Mouse (Mus musculus) limb, embryonic 15.5 days (tissue): ENCODE data around the gene Prrc2b. TPM values are rescaled to one million over a fixed set of nuclear protein-coding genes. Genes with fewer than 3 reads are reported as not detected.

Experiments used
- ATAC-seq: fragments of 200-750 bp; cut with Nextera tagmentation; 2 replicates; pipeline ENCODE4 v1.8.0; 2017; ENCODE audit warnings: low read depth, moderate TSS enrichment; ENCODE audit not compliant: insufficient number of reproducible peaks, low FRiP score, low TSS enrichment
- H3K27ac ChIP-seq: fragments of 300-500 bp; sonication (generic); 2 replicates; pipeline ENCODE4 v1.5.1; 2015; ENCODE audit warnings: moderate library complexity, mild to moderate bottlenecking, inconsistent platforms
- H3K27me3 ChIP-seq: fragments of 300-500 bp; sonication (generic); 2 replicates; pipeline ENCODE4 v1.6.1; 2015; ENCODE audit warnings: inconsistent platforms
- H3K36me3 ChIP-seq: fragments of 300-500 bp; sonication (generic); 2 replicates; pipeline ENCODE4 v1.6.1; 2015; ENCODE audit warnings: inconsistent platforms
- H3K4me1 ChIP-seq: fragments of 300-500 bp; sonication (generic); 2 replicates; pipeline ENCODE4 v1.6.1; 2015; ENCODE audit warnings: inconsistent platforms
- H3K4me2 ChIP-seq: fragments of 300-500 bp; sonication (generic); 2 replicates; pipeline ENCODE4 v1.6.1; 2015; ENCODE audit warnings: mild to moderate bottlenecking, inconsistent platforms
- H3K4me3 ChIP-seq: fragments of 300-500 bp; sonication (generic); 2 replicates; pipeline ENCODE4 v1.5.1; 2015; ENCODE audit warnings: mild to moderate bottlenecking, inconsistent platforms
- H3K9ac ChIP-seq: fragments of 300-500 bp; sonication (generic); 2 replicates; pipeline ENCODE4 v1.6.1; 2015; ENCODE audit warnings: inconsistent platforms
- H3K9me3 ChIP-seq: fragments of 300-500 bp; sonication (generic); 2 replicates; pipeline ENCODE4 v1.6.1; 2016; ENCODE audit warnings: inconsistent platforms
- WGBS: fragments of 180-500 bp; shearing (Covaris S2); methylation state at CpG from one replicate; pipeline ENCODE4 v1.1.7; 2015; 5-methylcytosine and 5-hydroxymethylcytosine counted together
- polyA plus RNA-seq: library from polyadenylated mRNA; unstranded; fragments of >200 nt; fragmentation: Nextera tagmentation; extraction: Ambion mirVana; gene quantifications from 2 replicates; pipeline ENCODE4 v1.2.1, GENCODE M21; 2015

Prrc2b gene
- polyA plus RNA-seq, 1 experiment from 2014 or later = 44.8 TPM

DNA sequence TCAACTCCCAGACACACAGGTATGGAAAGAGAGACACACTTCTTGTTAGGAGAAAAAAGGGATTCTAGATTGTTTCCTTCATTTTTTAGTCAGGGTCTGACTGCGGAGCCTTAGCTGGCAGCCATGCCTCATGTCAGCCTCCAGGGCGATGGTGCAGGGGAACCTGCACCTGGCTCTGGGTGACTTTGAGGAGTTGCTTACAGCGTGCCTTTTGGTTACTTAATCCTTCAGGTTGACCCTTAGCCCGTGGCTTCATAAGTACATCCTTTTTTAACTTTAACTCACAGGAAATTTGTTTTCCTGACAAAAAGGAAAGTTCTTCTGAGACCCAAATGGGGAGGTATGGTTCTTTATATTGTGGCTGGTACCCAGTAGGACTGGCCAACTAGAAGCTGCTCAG is 92.1 kb downstream of the Prrc2b start:
- Histone ChIP-seq H3K4me3 (no peak overlapping the region), H3K4me2 (no peak overlapping the region), H3K36me3 (peaks cover 71% of the 10 kb centered on the region), H3K9ac (no peak overlapping the region), H3K27ac (no peak overlapping the region), H3K4me1 (peaks cover 1% of the 10 kb centered on the region; the same call in 1 of the 2 replicates), H3K9me3 (no peaks in the 10 kb centered on the region), H3K27me3 (no peaks in the 10 kb centered on the region)
- ATAC-seq = no peak
- WGBS = 90% methylated on average over 4 of the region's 4 CpGs

DNA sequence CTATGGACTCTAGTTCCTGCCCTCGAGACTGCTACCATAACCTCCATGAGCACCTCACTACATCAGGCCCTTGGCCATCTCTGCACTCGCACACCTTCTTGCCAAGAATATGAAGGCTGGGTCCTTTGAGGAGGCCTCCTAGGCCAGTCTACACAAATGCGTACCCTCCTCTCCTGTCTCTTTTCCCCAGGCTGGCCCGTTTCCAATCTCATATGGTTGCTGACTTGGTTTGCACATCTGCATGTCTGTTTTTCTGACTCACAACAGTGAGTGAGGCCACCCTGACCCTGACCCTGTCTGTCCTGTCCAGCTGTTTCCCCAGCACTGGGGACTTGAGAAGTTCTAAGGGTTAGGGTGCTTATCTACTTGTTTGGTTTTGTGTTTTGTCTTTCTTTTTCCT is 95.9 kb downstream of the Prrc2b start:
- ATAC-seq = no peak
- Histone ChIP-seq H3K4me2 (no peak overlapping the region), H3K9ac (no peak overlapping the region), H3K27ac (no peak overlapping the region), H3K27me3 (no peaks in the 10 kb centered on the region), H3K4me3 (no peak overlapping the region), H3K36me3 (peaks cover 88% of the 10 kb centered on the region), H3K9me3 (no peaks in the 10 kb centered on the region), H3K4me1 (no peaks in the 10 kb centered on the region)
- 84% methylated on average over 4 of the region's 4 CpGs for WGBS

DNA sequence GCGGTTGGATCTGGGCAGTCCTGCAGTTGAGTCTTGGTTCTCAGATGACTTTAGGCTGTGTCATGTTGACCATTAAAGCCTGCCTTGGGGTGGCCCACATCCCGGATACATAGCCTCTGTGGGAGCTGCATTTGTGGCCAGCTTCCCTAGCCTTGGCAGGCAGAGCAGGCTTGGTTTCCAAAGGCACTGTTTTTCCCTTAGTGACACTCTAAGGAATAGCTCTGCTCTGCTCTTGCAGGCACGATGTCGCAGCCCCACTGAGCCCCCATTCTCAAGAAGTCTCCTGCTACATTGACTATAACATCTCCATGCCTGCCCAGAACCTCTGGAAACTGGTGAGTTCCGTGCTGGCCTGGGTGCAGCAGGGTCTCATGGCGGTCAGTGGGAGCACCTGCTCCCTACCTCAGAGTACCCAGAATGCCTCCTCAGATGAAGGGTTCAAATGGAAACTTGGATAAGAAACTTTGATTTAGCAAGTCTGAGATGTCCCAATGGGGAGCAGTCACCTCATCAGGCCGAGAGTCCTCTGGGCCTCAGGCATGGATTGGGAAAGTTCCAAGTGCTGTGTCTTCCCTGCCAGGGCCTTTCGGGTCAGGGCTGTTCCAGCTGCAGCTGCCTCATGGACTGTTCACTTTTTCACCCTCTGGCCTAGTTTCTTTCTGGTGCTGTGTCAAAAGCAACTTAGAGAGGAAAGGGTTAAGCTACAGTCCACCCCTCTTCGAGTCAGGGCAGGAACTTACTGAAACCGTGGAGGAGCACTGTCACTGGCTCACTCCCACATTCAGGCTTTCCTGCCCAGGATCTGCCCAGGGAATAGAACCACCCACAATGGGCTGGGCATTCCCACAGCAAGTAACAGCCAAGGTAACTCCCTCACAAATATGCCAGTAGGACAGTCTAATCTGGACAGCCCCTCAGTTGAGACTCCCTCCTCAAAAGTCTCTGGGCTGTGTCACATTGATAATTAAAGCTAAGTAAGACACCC is 97.8 kb downstream of the Prrc2b start:
- H3K9me3 ChIP-seq = no peaks in the 10 kb centered on the region
- no peaks in the 10 kb centered on the region for H3K27me3 ChIP-seq
- H3K27ac ChIP-seq = no peak overlapping the region
- no peak overlapping the region for H3K9ac ChIP-seq
- no peak overlapping the region for H3K4me2 ChIP-seq
- peaks cover 98% of the 10 kb centered on the region for H3K36me3 ChIP-seq
- WGBS = 74% methylated on average over 10 of the region's 10 CpGs
- H3K4me3 ChIP-seq = no peak overlapping the region
- no peaks in the 10 kb centered on the region for H3K4me1 ChIP-seq
- no peak for ATAC-seq

DNA sequence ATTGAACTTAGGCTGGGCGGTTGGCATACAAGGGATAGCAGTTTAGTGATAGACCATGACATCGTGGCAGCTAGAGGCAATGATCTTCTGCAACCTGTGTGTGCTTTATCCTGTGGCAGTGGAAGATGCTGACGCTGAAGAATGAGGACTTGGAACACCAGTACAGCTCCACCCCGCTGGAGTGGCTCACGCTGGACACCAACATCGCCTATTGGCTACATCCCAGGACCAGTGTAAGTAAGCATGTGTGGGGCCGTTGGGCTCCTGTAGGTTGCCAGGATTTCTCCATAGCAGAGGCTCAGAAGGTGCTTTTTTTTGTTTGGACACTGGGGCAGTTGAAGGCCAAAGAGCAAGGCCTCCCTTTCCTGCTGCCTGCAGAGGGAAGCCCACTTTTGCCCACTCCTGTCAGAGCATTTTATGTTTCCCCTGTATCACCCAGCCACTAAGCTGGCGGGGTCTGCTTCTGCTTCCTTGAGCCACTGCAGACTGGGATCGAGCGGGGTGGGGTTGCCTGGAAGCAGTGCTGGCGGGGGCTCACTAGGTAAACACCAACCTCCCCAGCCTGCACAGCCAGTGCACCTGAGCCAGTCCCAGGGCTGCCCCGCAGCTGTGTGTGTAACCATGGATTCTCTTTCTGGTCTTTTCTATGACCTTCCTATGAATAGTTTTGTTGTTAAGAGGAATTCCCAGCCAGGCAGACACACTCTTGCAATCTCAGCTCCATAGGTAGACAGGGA is 101.1 kb downstream of the Prrc2b start:
- ATAC-seq = no peak
- no peak overlapping the region for H3K9ac ChIP-seq

DNA sequence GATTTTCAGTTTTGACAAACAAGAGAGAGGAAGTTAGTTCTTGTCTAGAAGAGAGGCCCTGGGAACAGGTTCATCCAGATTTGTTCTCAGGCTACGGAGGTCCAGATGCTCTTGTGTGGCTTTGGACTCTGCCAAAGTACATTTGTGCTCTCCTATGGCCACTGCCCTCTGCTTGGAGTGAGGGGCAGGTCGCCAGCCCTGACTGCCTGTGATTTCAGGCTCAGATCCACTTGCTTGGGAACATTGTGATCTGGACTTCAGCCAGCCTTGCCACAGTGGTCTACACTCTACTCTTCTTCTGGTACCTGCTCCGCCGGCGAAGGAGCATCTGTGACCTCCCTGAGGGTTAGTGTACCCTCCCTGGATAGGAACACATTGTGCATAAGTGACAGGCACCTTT is 101.8 kb downstream of the Prrc2b start:
- no peaks in the 10 kb centered on the region for H3K9me3 ChIP-seq
- H3K9ac ChIP-seq = no peak overlapping the region
- H3K4me1 ChIP-seq = no peaks in the 10 kb centered on the region
- WGBS = 89% methylated on average over 5 of the region's 5 CpGs
- H3K27ac ChIP-seq = no peak overlapping the region
- no peak overlapping the region for H3K4me2 ChIP-seq
- H3K4me3 ChIP-seq = no peak overlapping the region
- H3K27me3 ChIP-seq = no peaks in the 10 kb centered on the region
- peaks cover 89% of the 10 kb centered on the region for H3K36me3 ChIP-seq
- no peak for ATAC-seq

More for the DNA sequence above, 101.1 kb downstream of the Prrc2b start:
- Histone ChIP-seq H3K27ac (no peak overlapping the region), H3K4me2 (no peak overlapping the region), H3K4me1 (no peaks in the 10 kb centered on the region), H3K36me3 (peaks cover 89% of the 10 kb centered on the region), H3K27me3 (no peaks in the 10 kb centered on the region), H3K9me3 (no peaks in the 10 kb centered on the region), H3K4me3 (no peak overlapping the region)
- 87% methylated on average over 12 of the region's 12 CpGs for WGBS

DNA sequence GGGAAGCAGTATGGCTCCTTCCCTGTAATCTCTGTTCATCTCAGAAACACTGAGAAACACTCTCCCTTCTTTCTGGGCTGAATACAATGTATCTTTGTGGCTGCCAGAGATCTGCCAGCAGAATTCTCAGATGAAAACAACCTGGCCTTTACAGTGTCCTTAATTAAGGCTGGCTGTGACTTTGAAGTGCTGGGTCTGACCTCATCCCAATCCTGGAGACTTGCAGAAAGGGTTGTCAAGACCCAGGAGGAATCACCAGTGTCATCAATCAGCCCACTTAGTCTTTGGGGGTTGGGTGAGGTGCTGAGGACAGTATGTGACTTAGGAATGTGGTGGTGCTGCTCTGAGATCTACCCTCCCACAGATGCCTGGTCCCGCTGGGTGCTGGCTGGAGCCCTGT is 102.5 kb downstream of the Prrc2b start:
- WGBS = 69% methylated on average over 1 of the region's 1 CpGs
- H3K4me3 ChIP-seq = no peak overlapping the region
- H3K4me2 ChIP-seq = no peak overlapping the region
- H3K27me3 ChIP-seq = no peaks in the 10 kb centered on the region
- no peak overlapping the region for H3K9ac ChIP-seq
- H3K4me1 ChIP-seq = no peaks in the 10 kb centered on the region
- no peak overlapping the region for H3K27ac ChIP-seq
- peaks cover 89% of the 10 kb centered on the region for H3K36me3 ChIP-seq
- H3K9me3 ChIP-seq = no peaks in the 10 kb centered on the region
- ATAC-seq = no peak

DNA sequence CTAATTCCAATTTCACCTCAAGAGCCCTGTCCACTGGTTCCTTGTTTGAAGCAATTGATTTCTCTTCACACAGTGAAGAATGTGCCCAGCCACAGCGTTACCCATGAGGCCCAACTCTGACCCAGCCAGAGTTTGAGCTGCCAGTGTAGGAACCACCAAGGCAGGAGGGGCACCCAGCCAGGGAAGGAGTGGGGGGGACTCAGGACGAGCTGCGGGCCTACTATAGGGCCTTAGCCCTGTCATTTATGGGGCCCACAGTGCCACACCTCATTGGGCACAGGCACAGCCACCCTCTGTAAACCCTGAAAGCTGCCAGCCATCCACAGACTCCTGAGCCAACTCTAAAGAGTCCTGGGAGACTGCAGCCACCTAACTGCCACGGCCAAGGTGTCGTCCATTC is 103.7 kb downstream of the Prrc2b start:
- Histone ChIP-seq H3K4me1 (peaks cover 10% of the 10 kb centered on the region), H3K9me3 (no peaks in the 10 kb centered on the region), H3K4me3 (no peak overlapping the region), H3K27me3 (no peaks in the 10 kb centered on the region), H3K27ac (no peak overlapping the region), H3K4me2 (no peak overlapping the region), H3K9ac (no peak overlapping the region), H3K36me3 (peaks cover 78% of the 10 kb centered on the region)
- no peak for ATAC-seq
- WGBS = 76% methylated on average over 5 of the region's 5 CpGs

DNA sequence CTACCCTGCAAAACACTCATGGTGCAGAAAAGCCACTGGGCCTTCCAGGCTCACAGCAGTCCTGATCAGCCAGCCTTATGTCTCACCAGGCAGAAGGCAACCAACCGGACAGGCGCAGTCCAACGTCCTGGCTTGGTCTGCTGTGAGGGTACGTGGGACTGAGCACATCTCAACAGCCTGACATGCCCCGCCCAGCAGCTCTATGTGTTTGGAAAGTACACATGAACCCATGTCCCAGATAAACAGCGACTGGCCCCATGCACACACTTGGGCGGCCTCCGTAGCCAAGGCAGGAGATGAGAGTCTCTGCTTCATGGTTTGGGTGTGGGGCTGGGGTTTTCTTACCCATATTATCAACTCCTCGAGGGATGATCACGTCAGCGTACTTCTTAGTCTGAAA is 105.4 kb downstream of the Prrc2b start:
- Histone ChIP-seq H3K27ac (no peak overlapping the region), H3K4me3 (no peak overlapping the region), H3K4me2 (no peak overlapping the region), H3K4me1 (peaks cover 14% of the 10 kb centered on the region), H3K9me3 (no peaks in the 10 kb centered on the region), H3K36me3 (peaks cover 61% of the 10 kb centered on the region), H3K27me3 (no peaks in the 10 kb centered on the region), H3K9ac (no peak overlapping the region)
- 92% methylated on average over 11 of the region's 11 CpGs for WGBS
- ATAC-seq = no peak

DNA sequence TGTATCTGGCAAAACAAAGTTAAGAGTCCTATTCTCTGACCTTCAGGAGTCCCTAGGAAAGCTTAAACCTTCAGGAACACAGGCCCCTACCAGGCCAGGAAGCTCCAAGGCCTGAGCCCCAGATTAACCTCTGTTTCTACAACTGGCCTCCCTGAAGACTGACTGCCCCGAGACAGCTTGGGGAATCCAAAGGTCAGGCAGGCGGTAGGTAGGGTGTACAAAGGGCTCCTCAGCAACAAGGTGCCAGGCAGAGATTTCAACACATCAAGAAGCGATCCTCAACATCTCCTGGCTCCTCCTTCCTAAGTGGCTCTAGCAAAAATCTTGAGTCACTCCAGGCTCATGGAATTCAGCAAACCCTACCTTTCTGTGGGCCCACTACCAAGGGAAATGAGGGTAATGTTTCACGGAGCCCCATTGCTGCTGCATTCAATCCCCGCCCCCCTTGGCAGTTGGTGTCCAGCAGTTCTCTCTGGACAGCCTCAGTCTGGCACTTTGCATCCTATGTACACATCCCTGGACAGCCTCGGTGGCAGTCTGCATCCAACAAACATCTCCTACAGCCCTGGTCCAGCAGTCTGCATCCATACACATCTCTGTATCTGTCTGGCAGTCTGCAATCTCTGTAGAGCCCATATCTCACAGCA is 108.1 kb downstream of the Prrc2b start:
- WGBS = 52% methylated on average over 6 of the region's 6 CpGs
- Histone ChIP-seq H3K4me1 (peaks cover 14% of the 10 kb centered on the region), H3K4me2 (peak overlapping the region; percentile 70), H3K27ac (0 out of 2 replicates have a peak overlapping the region, but pooled peaks have one; percentile 38), H3K9ac (peak overlapping the region; percentile 79), H3K4me3 (peak overlapping the region; percentile 90), H3K9me3 (no peaks in the 10 kb centered on the region), H3K27me3 (no peaks in the 10 kb centered on the region), H3K36me3 (peaks cover 33% of the 10 kb centered on the region)
- ATAC-seq = no peak

DNA sequence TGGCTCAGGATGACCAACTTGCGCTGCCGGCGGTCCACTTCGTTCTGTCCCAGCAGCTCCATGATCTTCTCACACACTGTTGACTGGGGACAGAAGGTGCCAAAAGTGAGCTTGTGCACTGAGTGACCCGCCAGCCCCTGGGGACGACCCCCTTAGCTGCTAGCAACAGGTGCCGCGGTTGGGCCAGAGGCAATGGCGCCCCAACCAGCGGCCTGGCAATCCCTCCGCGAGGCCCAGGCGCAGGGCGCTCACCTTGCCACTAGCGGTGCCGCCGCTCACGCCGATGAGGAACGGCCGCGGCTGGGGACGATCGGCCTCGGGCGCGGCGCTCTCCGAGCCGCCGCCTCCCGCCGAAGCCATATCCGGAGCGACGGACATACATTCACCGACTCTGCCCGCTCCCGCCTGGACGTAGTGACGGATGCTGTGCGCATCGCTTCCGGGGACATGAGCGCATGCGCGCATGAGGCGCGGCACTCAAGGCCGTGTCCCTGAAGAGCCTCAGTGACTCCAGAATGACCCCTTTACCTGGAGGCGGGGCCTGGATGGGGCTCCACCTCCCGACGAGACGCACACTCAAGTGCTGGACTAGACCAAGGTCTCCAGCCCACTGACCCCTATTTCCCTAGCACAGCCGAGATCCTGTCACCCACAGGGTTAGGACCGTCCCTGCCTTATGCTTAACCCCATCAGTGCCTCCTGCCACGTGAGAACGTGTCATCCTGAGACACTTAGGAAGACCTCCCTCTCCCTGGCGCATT is 109.0 kb downstream of the Prrc2b start, which contains the start of gene Uck1:
TSS of gene Uck1 (minus strand) at position 503 of the 761 bp plus-strand sequence.
- no peaks in the 10 kb centered on the region for H3K27me3 ChIP-seq
- peak within 1 kb of the TSS; percentile 90 for H3K4me3 ChIP-seq
- H3K36me3 ChIP-seq = peaks cover 25% of the 10 kb centered on the region
- H3K9me3 ChIP-seq = no peaks in the 10 kb centered on the region
- H3K4me1 ChIP-seq = peaks cover 14% of the 10 kb centered on the region
- peak; percentile 77 for ATAC-seq
- WGBS = 1% methylated on average over 59 of the region's 59 CpGs
- peak within 1 kb of the TSS; percentile 70 for H3K4me2 ChIP-seq
- H3K9ac ChIP-seq = peak within 1 kb of the TSS; percentile 79
- H3K27ac ChIP-seq = peak within 1 kb of the TSS; percentile 68

DNA sequence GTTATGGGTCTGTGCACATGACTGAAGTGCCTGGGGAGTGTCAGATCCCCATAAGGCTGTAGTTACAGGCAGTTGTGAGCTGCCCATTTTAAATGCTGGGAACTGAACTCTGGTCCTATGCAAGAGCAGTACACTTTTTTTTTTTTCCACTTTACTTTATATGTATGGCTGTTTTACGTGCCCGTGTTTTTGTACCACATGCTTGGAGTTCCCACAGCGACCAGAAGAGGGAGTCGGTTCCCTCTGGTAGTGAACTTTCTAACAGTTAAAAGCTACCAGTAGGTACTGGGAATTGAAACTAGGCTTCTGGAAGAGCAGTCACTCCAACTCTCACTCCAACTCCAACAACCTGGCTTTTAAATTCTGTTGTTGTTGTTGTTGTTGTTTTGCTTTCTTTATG is 109.8 kb downstream of the Prrc2b start:
- WGBS = 39% methylated on average over 4 of the region's 4 CpGs
- H3K27me3 ChIP-seq = no peaks in the 10 kb centered on the region
- peaks cover 14% of the 10 kb centered on the region for H3K4me1 ChIP-seq
- no peak for ATAC-seq
- H3K4me3 ChIP-seq = peak overlapping the region; percentile 90
- no peak overlapping the region for H3K4me2 ChIP-seq
- H3K9ac ChIP-seq = no peak overlapping the region
- no peak overlapping the region for H3K27ac ChIP-seq
- no peaks in the 10 kb centered on the region for H3K9me3 ChIP-seq
- H3K36me3 ChIP-seq = peaks cover 24% of the 10 kb centered on the region
